Mouse (Mus musculus) CH12.LX (cell line): ENCODE measurements around the gene Rccd1. TPM values are rescaled to one million over a fixed set of nuclear protein-coding genes. Genes with fewer than 3 reads are reported as not detected.

Source experiments
- DNase-seq: peaks from one replicate; pipeline ENCODE4 v3.0.0-alpha.2; 2013; ENCODE audit errors: extremely low read depth
- H3K27ac ChIP-seq: 2 replicates; pipeline ENCODE4 v1.5.1; 2012; ENCODE audit warnings: low read depth, mild to moderate bottlenecking, control low read depth, moderate library complexity; ENCODE audit not compliant: insufficient read depth
- H3K27me3 ChIP-seq: replicated peaks from 2 replicates; pipeline ENCODE3; 2012; ENCODE audit warnings: inconsistent platforms
- H3K36me3 ChIP-seq, 2 experiments: replicated peaks in 1 of 2; 2 replicates each; pipeline versions ENCODE3 to v1.6.1; 2012; ENCODE audit warnings: inconsistent platforms in 1 of 2, low read length in 1 of 2, mild to moderate bottlenecking in 1 of 2, mixed read lengths in 1 of 2, moderate library complexity in 1 of 2; ENCODE audit not compliant: control insufficient read depth in 1 of 2, insufficient read depth in 1 of 2
- H3K4me1 ChIP-seq, 2 experiments: 2 replicates each; pipeline ENCODE4 v1.6.1; 2012; ENCODE audit warnings: inconsistent platforms in 1 of 2, moderate library complexity in 1 of 2; ENCODE audit not compliant: insufficient read depth in 2 of 2, control insufficient read depth in 1 of 2
- H3K4me2 ChIP-seq: 2 replicates; pipeline ENCODE4 v1.6.1; 2012; ENCODE audit warnings: low read depth, mild to moderate bottlenecking, control low read depth; ENCODE audit not compliant: poor library complexity, insufficient read depth, severe bottlenecking
- H3K4me3 ChIP-seq, 3 experiments: fragments of 150-350 bp in 1 of 3; sonication (generic) in 1 of 3; replicated peaks in 1 of 3; 2 replicates each; pipeline versions ENCODE3 to v1.5.1; 2011 to 2012; ENCODE audit warnings: low read depth in 2 of 3, low read length in 2 of 3, mild to moderate bottlenecking in 2 of 3, moderate library complexity in 2 of 3, control low read depth in 1 of 3, improper control_type of control experiment in 1 of 3, inconsistent platforms in 1 of 3, mixed read lengths in 1 of 3; ENCODE audit not compliant: poor library complexity in 1 of 3
- H3K79me2 ChIP-seq: replicated peaks from 2 replicates; pipeline ENCODE4 v1.6.1; 2012; ENCODE audit warnings: mild to moderate bottlenecking, moderate library complexity; ENCODE audit not compliant: control insufficient read depth, poor library complexity, insufficient read depth, severe bottlenecking; ENCODE audit errors: extremely low read depth
- H3K9ac ChIP-seq: 2 replicates; pipeline ENCODE4 v1.6.1; 2012; ENCODE audit warnings: low read depth, mild to moderate bottlenecking, control low read depth, moderate library complexity; ENCODE audit not compliant: insufficient read depth
- H3K9me3 ChIP-seq: replicated peaks from 2 replicates; pipeline ENCODE3; 2012; ENCODE audit warnings: low read length, inconsistent platforms, mixed read lengths
- BHLHE40 ChIP-seq: IDR thresholded peaks from 2 replicates; pipeline ENCODE4 v1.6.1; 2011; ENCODE audit warnings: mild to moderate bottlenecking, low read depth, low read length, improper control_type of control experiment
- CTCF ChIP-seq, 2 experiments: IDR thresholded peaks in 1 of 2; conservative IDR thresholded peaks in 1 of 2; 2 replicates each; pipeline ENCODE4 v1.5.1; 2011 to 2012; ENCODE audit warnings: low read depth in 2 of 2, low read length in 2 of 2, improper control_type of control experiment in 1 of 2, inconsistent platforms in 1 of 2, mild to moderate bottlenecking in 1 of 2, moderate library complexity in 1 of 2
- ELF1 ChIP-seq: IDR thresholded peaks from 2 replicates; pipeline ENCODE4 v1.6.1; 2014; ENCODE audit warnings: low read depth, mild to moderate bottlenecking, inconsistent platforms, low read length, improper control_type of control experiment
- ETS1 ChIP-seq: conservative IDR thresholded peaks from 2 replicates; pipeline ENCODE4 v1.6.1; 2012; ENCODE audit warnings: low read depth, mild to moderate bottlenecking, inconsistent platforms, low read length, improper control_type of control experiment, moderate library complexity
- GABPA ChIP-seq: IDR thresholded peaks from 2 replicates; pipeline ENCODE4 v1.6.1; 2012; ENCODE audit warnings: low read depth, low read length, improper control_type of control experiment, inconsistent platforms; ENCODE audit not compliant: insufficient replicate concordance
- JUN ChIP-seq: IDR thresholded peaks from 2 replicates; pipeline ENCODE4 v1.6.1; 2011; ENCODE audit warnings: low read depth, mild to moderate bottlenecking, low read length, improper control_type of control experiment, moderate library complexity; ENCODE audit not compliant: insufficient read depth
- JUND ChIP-seq: conservative IDR thresholded peaks from 2 replicates; pipeline ENCODE4 v1.6.1; 2011; ENCODE audit warnings: low read depth, low read length, improper control_type of control experiment
- MAFK ChIP-seq: IDR thresholded peaks from 2 replicates; pipeline ENCODE4 v1.6.1; 2011; ENCODE audit warnings: low read length, improper control_type of control experiment; ENCODE audit not compliant: insufficient replicate concordance
- MAZ ChIP-seq: IDR thresholded peaks from 2 replicates; pipeline ENCODE4 v1.6.1; 2012; ENCODE audit warnings: low read depth, mild to moderate bottlenecking, inconsistent platforms, low read length, improper control_type of control experiment, moderate library complexity
- PAX5 ChIP-seq: IDR thresholded peaks from 2 replicates; pipeline ENCODE4 v1.6.1; 2012; ENCODE audit warnings: low read length, inconsistent platforms, mixed read lengths
- RAD21 ChIP-seq: IDR thresholded peaks from 2 replicates; pipeline ENCODE4 v1.6.1; 2011; ENCODE audit warnings: low read depth, mild to moderate bottlenecking, low read length, improper control_type of control experiment, moderate library complexity
- RCOR1 ChIP-seq: conservative IDR thresholded peaks from 2 replicates; pipeline ENCODE4 v1.6.1; 2012; ENCODE audit warnings: low read depth, mild to moderate bottlenecking, inconsistent platforms, low read length, improper control_type of control experiment
- SMC3 ChIP-seq: IDR thresholded peaks from 2 replicates; pipeline ENCODE4 v1.6.1; 2011; ENCODE audit warnings: low read depth, low read length, improper control_type of control experiment
- TCF12 ChIP-seq: IDR thresholded peaks from 2 replicates; pipeline ENCODE4 v1.6.1; 2014; ENCODE audit warnings: low read depth, mild to moderate bottlenecking, inconsistent platforms, low read length, improper control_type of control experiment
- USF1 ChIP-seq: IDR thresholded peaks from 2 replicates; pipeline ENCODE4 v1.6.1; 2014; ENCODE audit warnings: low read depth, mild to moderate bottlenecking, inconsistent platforms, low read length, improper control_type of control experiment
- USF2 ChIP-seq: conservative IDR thresholded peaks from 2 replicates; pipeline ENCODE4 v1.6.1; 2011; ENCODE audit warnings: low read depth, low read length, improper control_type of control experiment
- ZKSCAN1 ChIP-seq: IDR thresholded peaks from 2 replicates; pipeline ENCODE4 v1.6.1; 2012; ENCODE audit warnings: low read depth, inconsistent platforms, low read length, improper control_type of control experiment, borderline replicate concordance
- ZNF384 ChIP-seq: IDR thresholded peaks from 2 replicates; pipeline ENCODE4 v1.6.1; 2012; ENCODE audit warnings: low read depth, low read length, improper control_type of control experiment, inconsistent platforms
- dilution Hi-C: fragments of 300-500 bp; cut with MboI; formaldehyde crosslinking; loops from 2 replicates; pipeline ENCODE4 v1.14.3; 2020; ENCODE audit warnings: low sequenced_read_pairs; ENCODE audit not compliant: extremely low pct_unique_long_range_greater_than_20kb, extremely low pct_ligation_motif_present
- in situ Hi-C: fragments of 300-500 bp; cut with MboI; formaldehyde crosslinking; loops from 3 replicates; pipeline ENCODE4 v1.14.3; 2019; ENCODE audit warnings: low sequenced_read_pairs, low pct_ligation_motif_present, low pct_unique_long_range_greater_than_20kb, mixed read lengths
- polyA plus RNA-seq: library from polyadenylated mRNA; unstranded; fragments of >175 nt; gene quantifications from 2 replicates; pipeline ENCODE4 v1.2.1, GENCODE M21; 2012; ENCODE audit warnings: low read depth; ENCODE audit not compliant: insufficient read length
- total RNA-seq, 2 experiments: library from RNA; depleted of rRNA; stranded (reverse); fragments of 300-350 nt in 1 of 2; fragments of >200 nt in 1 of 2; gene quantifications; 2 replicates each; pipeline ENCODE4 v1.2.3; 2012 to 2014

The Rccd1 gene
- total and polyA plus RNA-seq, 3 experiments, result 17.4 to 18.5 (median 18.3) TPM

DNA sequence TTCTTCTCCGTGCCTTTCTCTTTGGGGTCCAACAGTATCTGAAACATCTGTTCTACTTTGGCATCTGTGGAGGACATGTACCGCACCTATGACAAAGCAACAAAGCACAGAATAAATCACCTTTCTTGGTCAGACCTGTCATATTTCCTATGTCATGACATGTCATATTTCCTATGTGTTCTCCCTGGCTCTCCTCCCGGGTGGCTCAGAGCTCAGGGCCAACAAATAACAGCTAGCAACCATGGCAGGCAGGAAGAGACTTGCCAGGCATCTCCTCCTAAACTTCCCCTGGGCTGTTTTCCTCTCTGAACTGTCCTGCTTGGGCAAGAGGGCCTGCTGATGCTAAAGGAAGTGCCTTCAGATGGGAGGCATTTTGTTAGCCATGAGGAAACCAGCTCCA is 12.7 kb upstream of the Rccd1 start:
- H3K36me3 ChIP-seq, result peaks cover 49 to 63% of the 10 kb centered on the region in 2 experiments
- H3K79me2 ChIP-seq, result no peaks in the 10 kb centered on the region
- no peak for TF ChIP-seq ELF1
- no peak for TF ChIP-seq USF1
- no peak for TF ChIP-seq ZNF384
- no peak for TF ChIP-seq JUND
- TF ChIP-seq ZKSCAN1, result no peak
- no peak for TF ChIP-seq CTCF (conservative IDR thresholded peaks at IDR 0.05 in 1 of 2, IDR thresholded peaks at IDR 0.05 in 1 of 2; ENCODE audit: low read depth in 2 of 2, low read length in 2 of 2)
- no peak for TF ChIP-seq BHLHE40
- TF ChIP-seq RCOR1, result no peak
- TF ChIP-seq MAFK, result no peak
- no peak for TF ChIP-seq ETS1
- TF ChIP-seq GABPA, result no peak
- TF ChIP-seq RAD21, result no peak
- no peak for TF ChIP-seq SMC3
- TF ChIP-seq TCF12, result no peak
- no peak for TF ChIP-seq MAZ
- peaks cover 7 to 28% of the 10 kb centered on the region in 2 experiments; a peak in 3 of 4 replicates for H3K4me1 ChIP-seq
- in situ Hi-C loops (no loop called here), dilution Hi-C loops (no loop called here)
- no peak overlapping the region for H3K9ac ChIP-seq
- no peak overlapping the region for H3K4me3 ChIP-seq
- H3K27ac ChIP-seq, result no peak overlapping the region
- no peak for DNase-seq
- peaks cover 11% of the 10 kb centered on the region for H3K9me3 ChIP-seq
- peaks cover 10% of the 10 kb centered on the region for H3K27me3 ChIP-seq
- H3K4me2 ChIP-seq, result no peak overlapping the region

DNA sequence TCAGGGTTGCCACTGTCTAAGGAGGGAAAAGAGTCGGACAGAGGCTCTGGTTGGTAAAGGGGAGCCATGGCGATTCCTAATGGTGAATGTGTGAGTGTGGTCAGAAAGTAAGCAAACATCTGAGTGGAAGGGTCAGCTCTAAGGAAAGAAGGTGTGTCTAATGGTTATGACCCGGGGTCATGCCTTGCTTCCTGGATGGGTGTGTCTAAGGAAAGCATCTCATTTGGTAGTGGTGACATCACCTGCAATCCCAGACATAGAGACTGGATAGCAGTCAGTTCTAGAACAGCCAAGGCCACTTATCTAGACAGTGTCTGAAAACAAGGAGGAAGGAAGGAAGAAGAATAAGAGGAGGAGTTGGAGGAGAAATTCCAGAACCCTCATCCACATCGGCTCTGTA is 10.6 kb upstream of the Rccd1 start:
- no peaks in the 10 kb centered on the region for H3K79me2 ChIP-seq
- dilution Hi-C loops, result no loop called here

More for the DNA sequence above, 10.6 kb upstream of the Rccd1 start:
- in situ Hi-C loops, result no loop called here
- peaks cover 15% of the 10 kb centered on the region for H3K9me3 ChIP-seq
- peaks cover 4 to 11% of the 10 kb centered on the region in 2 experiments; a peak in 3 of 4 replicates for H3K4me1 ChIP-seq
- no peak overlapping the region for H3K27ac ChIP-seq
- H3K4me3 ChIP-seq, result no peak overlapping the region
- DNase-seq, result no peak
- H3K27me3 ChIP-seq, result no peaks in the 10 kb centered on the region
- peaks cover 70 to 84% of the 10 kb centered on the region in 2 experiments for H3K36me3 ChIP-seq
- TF ChIP-seq USF2 (no peak), JUN (no peak), BHLHE40 (no peak), RAD21 (no peak), CTCF (conservative IDR thresholded peaks at IDR 0.05 in 1 of 2, IDR thresholded peaks at IDR 0.05 in 1 of 2; ENCODE audit: low read depth in 2 of 2, low read length in 2 of 2) (no peak), PAX5 (no peak)
- H3K4me2 ChIP-seq, result no peak overlapping the region
- H3K9ac ChIP-seq, result no peak overlapping the region
